Mouse (Mus musculus): ENCODE measurements around the gene Fbxo46. TPM values are rescaled to one million over a fixed set of nuclear protein-coding genes. Genes with fewer than 3 reads are reported as not detected.
"Not testable (repeated sequence)": the region's sequence is repeated elsewhere in the genome, so short reads cannot be mapped to it uniquely, and the experiment has no call there.

Fbxo46 gene
- 10 to 100 TPM; 13.0 to 13.6 TPM for total RNA-seq (2021)

- DNase-seq (ENCODE audit: extremely low spot score in 1 of 2, low spot score in 2 of 2), result peak; percentile 94 to 96
- intact Hi-C loops (cut with DNase I), result no loop called here
Measured at GRCm38 (mm10) chr7:19119631-19120429, at the start of gene Fbxo46. Gene Fbxo46 (plus strand): TSS chr7:19119859.

- DNase-seq (ENCODE audit: extremely low spot score in 1 of 2, low spot score in 2 of 2), result not testable (repeated sequence)
- intact Hi-C loops (cut with DNase I), result loop anchor here (5.0 kb wide), 1 partner anchor 39 kb away; no protein-coding TSS in a partner anchor
Measured at GRCm38 (mm10) chr7:19071024-19071423, 48.6 kb upstream of the Fbxo46 start.

GRCm38 (mm10) chr7:19073504-19073903 lies 46.2 kb upstream of the Fbxo46 start:
- intact Hi-C loops (cut with DNase I), result loop anchor here (5.0 kb wide), 1 partner anchor 41 kb away; no protein-coding TSS in a partner anchor
- peak in 1 of 2 experiments; percentile 54 for DNase-seq (ENCODE audit: extremely low spot score in 1 of 2, low spot score in 2 of 2)

DNA sequence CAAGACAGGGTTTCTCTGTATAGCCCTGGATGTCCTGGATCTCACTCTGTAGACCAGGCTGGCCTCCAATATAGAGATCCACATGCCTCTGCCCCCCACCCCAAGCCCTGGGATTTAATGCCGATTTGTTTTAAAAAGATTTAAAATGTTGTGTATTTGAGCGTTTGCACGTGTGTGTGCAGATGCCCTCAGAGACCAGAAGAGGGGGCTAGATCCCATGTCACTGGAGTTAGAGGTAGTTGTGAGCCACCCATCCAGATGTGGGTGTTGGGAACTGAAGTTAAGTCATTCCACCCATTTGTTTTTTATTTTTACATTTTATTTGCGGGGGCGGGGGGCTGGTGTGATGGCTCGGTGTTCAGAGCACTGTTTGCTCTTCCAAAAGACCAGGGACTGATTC lies 45.2 kb upstream of the Fbxo46 start:
- intact Hi-C loops (cut with DNase I), result loop anchor here (5.0 kb wide), 1 partner anchor 42 kb away; no protein-coding TSS in a partner anchor
- DNase-seq (ENCODE audit: extremely low spot score in 1 of 2, low spot score in 2 of 2), result no peak

DNA sequence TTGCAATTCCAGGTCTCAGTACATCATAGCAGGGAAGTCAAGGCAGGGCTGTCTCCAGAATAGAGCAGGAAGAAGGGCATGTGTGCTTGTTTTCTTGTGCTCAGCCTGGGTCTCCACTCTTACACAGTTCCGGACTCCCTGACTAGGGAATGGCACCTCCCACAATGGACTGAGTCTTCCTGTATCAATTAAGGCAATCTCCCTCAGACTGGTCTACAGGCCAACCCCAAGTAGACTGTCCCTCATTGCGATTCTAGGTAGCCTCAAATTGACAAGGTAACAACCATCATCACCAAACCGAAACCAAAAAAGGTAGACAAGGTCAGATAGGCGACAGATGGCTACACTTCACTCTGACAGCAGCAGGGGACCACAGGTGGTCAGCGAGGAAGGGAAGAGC lies 44.4 kb upstream of the Fbxo46 start:
- intact Hi-C loops (cut with DNase I), result no loop called here
- DNase-seq (ENCODE audit: extremely low spot score in 1 of 2, low spot score in 2 of 2), result no peak

DNA sequence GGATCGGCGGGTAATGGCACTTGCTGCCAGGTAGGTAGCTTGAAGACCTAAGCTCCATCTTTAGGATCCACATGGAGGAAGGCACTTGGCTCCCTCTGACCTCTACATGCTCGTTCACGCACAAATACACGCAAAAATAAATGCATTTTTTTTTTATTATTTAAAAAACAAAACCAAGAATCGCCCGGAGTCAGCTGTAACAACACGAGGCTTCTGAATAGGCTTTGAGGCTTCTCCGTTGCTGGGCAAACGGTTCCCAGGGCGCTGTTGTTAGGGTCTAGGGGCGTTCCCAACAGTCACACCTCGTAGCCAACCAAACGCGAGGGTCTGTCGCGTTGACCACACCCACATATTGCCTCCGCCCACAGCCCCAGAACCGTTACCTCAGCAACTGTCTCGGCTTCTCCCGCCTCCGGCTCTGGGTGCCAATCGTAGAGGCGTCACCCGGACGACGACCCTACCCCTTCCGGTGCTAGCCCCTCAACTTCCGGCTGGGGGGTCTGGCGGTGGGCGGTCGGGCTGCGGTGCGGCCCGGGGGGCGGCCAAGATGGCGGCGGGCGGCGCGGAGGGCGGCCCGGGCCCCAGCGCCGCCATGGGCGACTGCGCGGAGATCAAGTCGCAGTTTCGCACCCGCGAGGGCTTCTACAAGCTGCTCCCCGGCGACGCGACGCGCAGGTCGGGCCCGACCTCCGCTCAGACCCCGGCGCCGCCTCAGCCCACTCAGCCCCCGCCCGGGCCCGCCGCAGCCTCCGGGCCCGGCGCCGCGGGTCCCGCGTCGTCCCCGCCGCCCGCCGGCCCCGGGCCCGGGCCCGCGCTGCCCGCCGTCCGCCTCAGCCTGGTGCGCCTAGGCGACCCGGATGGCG lies 43.7 kb upstream of the Fbxo46 start, which contains the start of gene Dmwd:
Gene Dmwd (plus strand): TSS at position 505 of the 863 bp plus-strand sequence.
- DNase-seq (ENCODE audit: extremely low spot score in 1 of 2, low spot score in 2 of 2), result peak; percentile 98
- intact Hi-C loops (cut with DNase I), result no loop called here

- DNase-seq (ENCODE audit: extremely low spot score in 1 of 2, low spot score in 2 of 2), result no peak
- intact Hi-C loops (cut with DNase I), result no loop called here
Measured at GRCm38 (mm10) chr7:19076586-19076991, 43.1 kb upstream of the Fbxo46 start.

DNA sequence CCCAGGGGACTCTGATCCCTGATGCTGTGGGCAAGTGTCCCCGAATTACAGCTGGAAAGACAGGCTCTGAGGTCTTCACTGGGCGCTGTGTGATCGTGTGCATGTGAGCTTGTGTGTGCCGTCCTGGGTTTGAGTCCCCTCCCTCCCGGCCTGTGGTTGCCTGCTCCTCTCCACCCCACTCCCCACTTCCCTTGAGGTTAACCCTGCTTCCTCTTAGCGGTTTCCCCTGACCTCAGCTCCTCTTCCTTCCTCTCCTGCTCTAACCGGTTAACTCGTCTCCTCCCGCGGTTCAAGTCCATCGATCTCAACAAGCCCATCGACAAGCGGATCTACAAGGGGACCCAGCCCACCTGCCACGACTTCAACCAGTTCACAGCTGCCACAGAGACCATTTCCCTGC lies 41.9 kb upstream of the Fbxo46 start:
- intact Hi-C loops (cut with DNase I), result no loop called here
- no peak for DNase-seq (ENCODE audit: extremely low spot score in 1 of 2, low spot score in 2 of 2)

DNA sequence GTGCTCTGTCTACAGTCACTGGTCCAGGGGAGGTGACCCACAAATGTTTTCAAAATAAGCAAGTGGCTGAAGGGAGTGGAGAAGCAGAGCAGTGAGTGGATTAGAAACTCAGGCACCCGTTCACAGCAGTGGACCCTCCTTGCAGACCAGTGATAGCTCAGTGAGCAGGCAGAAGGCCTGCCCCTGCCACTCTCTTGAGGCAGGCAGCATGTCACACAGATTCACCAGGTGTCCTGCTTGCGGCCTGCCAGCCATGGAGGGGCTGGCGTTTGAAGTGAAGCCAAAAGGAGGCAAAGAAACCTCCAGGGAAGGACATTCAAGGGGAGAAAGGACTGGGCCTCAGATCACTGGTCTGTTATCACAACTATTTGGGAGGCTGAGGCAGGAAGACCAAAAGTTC lies 40.9 kb upstream of the Fbxo46 start:
- no peak for DNase-seq (ENCODE audit: extremely low spot score in 1 of 2, low spot score in 2 of 2)
- intact Hi-C loops (cut with DNase I), result no loop called here

- intact Hi-C loops (cut with DNase I), result no loop called here
- no peak for DNase-seq (ENCODE audit: extremely low spot score in 1 of 2, low spot score in 2 of 2)
Measured at GRCm38 (mm10) chr7:19080451-19080950, 39.2 kb upstream of the Fbxo46 start.

- intact Hi-C loops (cut with DNase I), result no loop called here
- no peak for DNase-seq (ENCODE audit: extremely low spot score in 1 of 2, low spot score in 2 of 2)
Measured at GRCm38 (mm10) chr7:19082171-19082570, 37.5 kb upstream of the Fbxo46 start.

- DNase-seq (ENCODE audit: extremely low spot score in 1 of 2, low spot score in 2 of 2), result no peak
- intact Hi-C loops (cut with DNase I), result no loop called here
Measured at GRCm38 (mm10) chr7:19083096-19083495, 36.6 kb upstream of the Fbxo46 start.

DNA sequence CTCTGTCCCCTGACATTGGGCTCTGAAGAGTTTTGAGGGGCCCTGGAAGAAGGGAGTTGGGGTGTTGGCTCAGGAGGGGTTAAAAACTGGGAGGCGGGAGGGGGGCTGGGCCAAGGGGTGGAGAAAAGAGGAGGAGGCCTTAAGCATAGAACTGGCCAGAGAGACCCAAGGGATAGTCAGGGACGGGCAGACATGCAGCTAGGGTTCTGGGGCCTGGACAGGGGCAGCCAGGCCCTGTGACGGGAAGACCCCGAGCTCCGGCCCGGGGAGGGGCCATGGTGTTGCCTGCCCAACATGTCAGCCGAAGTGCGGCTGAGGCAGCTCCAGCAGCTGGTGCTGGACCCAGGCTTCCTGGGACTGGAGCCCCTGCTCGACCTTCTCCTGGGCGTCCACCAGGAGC lies 36.0 kb upstream of the Fbxo46 start, which contains the start of gene Dmpk:
Gene Dmpk (plus strand): TSS at position 149 of the 400 bp plus-strand sequence.
- intact Hi-C loops (cut with DNase I), result no loop called here

GRCm38 (mm10) chr7:19084277-19084771 lies 35.3 kb upstream of the Fbxo46 start:
- no peak for DNase-seq (ENCODE audit: extremely low spot score in 1 of 2, low spot score in 2 of 2)

More for the DNA sequence above, 36.0 kb upstream of the Fbxo46 start, which contains the start of gene Dmpk:
- DNase-seq (ENCODE audit: extremely low spot score in 1 of 2, low spot score in 2 of 2), result no peak

GRCm38 (mm10) chr7:19084921-19085473 lies 34.7 kb upstream of the Fbxo46 start:
- DNase-seq (ENCODE audit: extremely low spot score in 1 of 2, low spot score in 2 of 2), result no peak
- intact Hi-C loops (cut with DNase I), result no loop called here

More at GRCm38 (mm10) chr7:19084277-19084771, 35.3 kb upstream of the Fbxo46 start:
- intact Hi-C loops (cut with DNase I), result no loop called here

DNA sequence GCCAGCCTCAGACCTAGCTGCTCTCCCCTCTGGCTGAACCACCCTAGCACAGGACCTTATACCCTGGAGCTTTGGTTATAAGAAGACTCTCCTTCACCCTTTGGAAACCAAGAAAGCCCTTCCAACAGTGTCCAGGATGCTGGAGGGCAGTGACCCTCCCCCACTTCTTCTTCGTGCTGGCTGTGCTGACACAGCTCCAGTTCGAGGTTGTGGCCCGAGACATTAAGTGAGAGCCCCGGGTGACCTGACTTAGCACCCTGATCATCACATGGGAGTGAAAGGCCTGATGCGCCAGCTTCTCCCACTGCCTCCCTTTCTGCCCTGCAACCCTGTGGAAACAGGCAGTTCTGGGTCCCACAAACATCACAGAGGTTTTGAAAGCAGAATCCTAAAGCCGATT lies 34.2 kb upstream of the Fbxo46 start:
- intact Hi-C loops (cut with DNase I), result no loop called here
- DNase-seq (ENCODE audit: extremely low spot score in 1 of 2, low spot score in 2 of 2), result no peak

DNA sequence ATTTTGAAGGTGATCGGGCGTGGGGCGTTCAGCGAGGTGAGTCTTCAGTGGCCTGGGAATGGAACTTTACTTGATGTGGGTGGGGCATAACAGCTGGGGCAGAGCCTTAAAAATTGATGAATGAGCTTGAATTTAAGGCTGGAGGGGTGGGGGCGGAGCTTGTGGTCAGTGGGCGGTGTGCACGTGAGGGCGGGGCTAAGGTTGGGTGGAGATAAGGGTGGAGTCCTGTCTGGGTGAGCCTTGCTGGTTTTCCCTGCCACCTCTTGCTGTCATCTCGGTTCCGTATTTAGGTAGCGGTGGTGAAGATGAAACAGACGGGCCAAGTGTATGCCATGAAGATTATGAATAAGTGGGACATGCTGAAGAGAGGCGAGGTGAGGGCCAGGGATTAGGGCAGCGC lies 33.6 kb upstream of the Fbxo46 start:
- intact Hi-C loops (cut with DNase I), result no loop called here
- no peak for DNase-seq (ENCODE audit: extremely low spot score in 1 of 2, low spot score in 2 of 2)

- intact Hi-C loops (cut with DNase I), result no loop called here
- no peak for DNase-seq (ENCODE audit: extremely low spot score in 1 of 2, low spot score in 2 of 2)
Measured at GRCm38 (mm10) chr7:19086760-19087159, 32.9 kb upstream of the Fbxo46 start.

DNA sequence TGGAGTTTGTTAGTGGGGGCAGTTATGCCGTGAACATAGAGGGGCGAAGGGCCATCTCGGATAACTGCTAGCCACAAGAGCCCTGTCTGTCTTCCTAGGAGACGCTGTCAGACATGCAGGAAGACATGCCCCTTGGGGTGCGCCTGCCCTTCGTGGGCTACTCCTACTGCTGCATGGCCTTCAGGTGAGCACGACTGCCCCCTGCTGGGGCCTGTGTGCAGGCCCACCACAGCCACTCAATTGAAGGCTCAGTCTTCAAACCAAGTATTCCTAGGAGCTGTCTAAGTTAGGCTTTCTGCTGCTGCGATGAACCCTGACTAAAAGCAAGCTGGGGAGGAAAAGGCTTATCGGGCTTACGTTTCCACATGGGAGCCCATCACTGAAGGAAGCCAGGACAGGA lies 30.8 kb upstream of the Fbxo46 start:
- intact Hi-C loops (cut with DNase I), result no loop called here
- DNase-seq (ENCODE audit: extremely low spot score in 1 of 2, low spot score in 2 of 2), result peak in 1 of 2 experiments; percentile 77

Measured in left cerebral cortex, postnatal 10 days (tissue).